Mouse (Mus musculus): ENCODE measurements around the gene Neurl1a. TPM values are rescaled to one million over a fixed set of nuclear protein-coding genes. Genes with fewer than 3 reads are reported as not detected.

Gene Neurl1a
- polyA plus RNA-seq, 1 experiment from 2014 or later: 4.0 TPM

- Histone ChIP-seq H3K9ac (ENCODE audit: low read length) (no peak overlapping the region), H3K27me3 (ENCODE audit: control insufficient read depth, insufficient read depth, low read depth, low read length) (no peaks in the 10 kb centered on the region), H3K4me1 (replicated peaks; ENCODE audit: control insufficient read depth, insufficient read depth, low read length) (no peaks in the 10 kb centered on the region), H3K4me3 (ENCODE audit: low read length) (no peak overlapping the region), H3K4me2 (ENCODE audit: low read depth, low read length) (no peak overlapping the region), H3K9me3 (ENCODE audit: control insufficient read depth, low read length) (no peaks in the 10 kb centered on the region), H3K36me3 (ENCODE audit: control insufficient read depth, insufficient read depth, low read length) (no peaks in the 10 kb centered on the region), H3K27ac (ENCODE audit: low read length) (no peak overlapping the region)
- ATAC-seq (ENCODE audit: low read depth): no peak
- 61% methylated on average over 7 of the region's 7 CpGs for WGBS
These were observed 62.3 kb downstream of the Neurl1a start for GRCm38 (mm10) chr19:47240957-47241356.

- Histone ChIP-seq H3K9me3 (ENCODE audit: control insufficient read depth, low read length) (no peaks in the 10 kb centered on the region), H3K36me3 (ENCODE audit: control insufficient read depth, insufficient read depth, low read length) (no peaks in the 10 kb centered on the region), H3K4me2 (ENCODE audit: low read depth, low read length) (no peak overlapping the region), H3K27ac (ENCODE audit: low read length) (no peak overlapping the region), H3K4me3 (ENCODE audit: low read length) (no peak overlapping the region), H3K9ac (ENCODE audit: low read length) (no peak overlapping the region), H3K4me1 (replicated peaks; ENCODE audit: control insufficient read depth, insufficient read depth, low read length) (no peaks in the 10 kb centered on the region), H3K27me3 (ENCODE audit: control insufficient read depth, insufficient read depth, low read depth, low read length) (no peaks in the 10 kb centered on the region)
- ATAC-seq (ENCODE audit: low read depth): no peak
- 57% methylated on average over 4 of the region's 4 CpGs for WGBS
These were observed 63.6 kb downstream of the Neurl1a start for GRCm38 (mm10) chr19:47242227-47242626.

- Histone ChIP-seq H3K36me3 (ENCODE audit: control insufficient read depth, insufficient read depth, low read length) (no peaks in the 10 kb centered on the region), H3K9ac (ENCODE audit: low read length) (no peak overlapping the region), H3K4me2 (ENCODE audit: low read depth, low read length) (no peak overlapping the region), H3K9me3 (ENCODE audit: control insufficient read depth, low read length) (no peaks in the 10 kb centered on the region), H3K27me3 (ENCODE audit: control insufficient read depth, insufficient read depth, low read depth, low read length) (no peaks in the 10 kb centered on the region), H3K27ac (ENCODE audit: low read length) (no peak overlapping the region), H3K4me1 (replicated peaks; ENCODE audit: control insufficient read depth, insufficient read depth, low read length) (peaks cover 6% of the 10 kb centered on the region; the same call in 1 of the 2 replicates), H3K4me3 (ENCODE audit: low read length) (no peak overlapping the region)
- WGBS: 69% methylated on average over 8 of the region's 8 CpGs
- no peak for ATAC-seq (ENCODE audit: low read depth)
These were observed 66.9 kb downstream of the Neurl1a start for GRCm38 (mm10) chr19:47245512-47245911.

DNA sequence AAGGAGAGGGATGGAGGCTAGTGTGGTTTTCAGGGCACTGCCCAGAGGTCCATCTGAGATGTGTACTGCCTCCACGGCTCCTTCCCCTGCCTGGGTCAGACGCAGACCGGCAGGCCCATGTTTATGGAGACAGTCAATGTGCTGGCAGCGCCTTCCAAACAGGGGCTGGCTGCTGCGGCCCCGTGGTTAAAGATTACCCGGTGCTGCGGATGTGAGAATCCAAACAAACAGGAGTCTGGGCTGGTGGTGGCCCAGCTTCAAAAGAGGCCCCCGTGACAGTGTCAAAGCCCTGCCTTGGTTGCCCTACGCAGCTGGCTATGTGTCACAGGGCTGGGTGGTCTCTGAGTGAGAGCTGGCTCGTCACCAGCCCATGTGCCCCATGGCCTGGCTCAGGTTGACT, 69.2 kb downstream of the Neurl1a start:
- peak; percentile 44 for ATAC-seq (ENCODE audit: low read depth)
- H3K4me3 ChIP-seq (ENCODE audit: low read length): no peak overlapping the region
- WGBS: 9% methylated on average over 11 of the region's 11 CpGs
- H3K9me3 ChIP-seq (ENCODE audit: control insufficient read depth, low read length): no peaks in the 10 kb centered on the region
- no peak overlapping the region for H3K4me2 ChIP-seq (ENCODE audit: low read depth, low read length)
- no peaks in the 10 kb centered on the region for H3K36me3 ChIP-seq (ENCODE audit: control insufficient read depth, insufficient read depth, low read length)
- peaks cover 6% of the 10 kb centered on the region; the same call in 1 of the 2 replicates for H3K4me1 ChIP-seq (replicated peaks; ENCODE audit: control insufficient read depth, insufficient read depth, low read length)
- H3K27me3 ChIP-seq (ENCODE audit: control insufficient read depth, insufficient read depth, low read depth, low read length): peaks cover 15% of the 10 kb centered on the region
- H3K9ac ChIP-seq (ENCODE audit: low read length): no peak overlapping the region
- no peak overlapping the region for H3K27ac ChIP-seq (ENCODE audit: low read length)

- Histone ChIP-seq H3K4me2 (ENCODE audit: low read depth, low read length) (no peak overlapping the region), H3K27me3 (ENCODE audit: control insufficient read depth, insufficient read depth, low read depth, low read length) (peaks cover 20% of the 10 kb centered on the region), H3K36me3 (ENCODE audit: control insufficient read depth, insufficient read depth, low read length) (no peaks in the 10 kb centered on the region), H3K4me1 (replicated peaks; ENCODE audit: control insufficient read depth, insufficient read depth, low read length) (peaks cover 11% of the 10 kb centered on the region), H3K27ac (ENCODE audit: low read length) (no peak overlapping the region), H3K9me3 (ENCODE audit: control insufficient read depth, low read length) (no peaks in the 10 kb centered on the region), H3K9ac (ENCODE audit: low read length) (no peak overlapping the region), H3K4me3 (ENCODE audit: low read length) (no peak overlapping the region)
- ATAC-seq (ENCODE audit: low read depth): no peak
- WGBS: 59% methylated on average over 7 of the region's 7 CpGs
These were observed 69.7 kb downstream of the Neurl1a start for GRCm38 (mm10) chr19:47248296-47248695.

DNA sequence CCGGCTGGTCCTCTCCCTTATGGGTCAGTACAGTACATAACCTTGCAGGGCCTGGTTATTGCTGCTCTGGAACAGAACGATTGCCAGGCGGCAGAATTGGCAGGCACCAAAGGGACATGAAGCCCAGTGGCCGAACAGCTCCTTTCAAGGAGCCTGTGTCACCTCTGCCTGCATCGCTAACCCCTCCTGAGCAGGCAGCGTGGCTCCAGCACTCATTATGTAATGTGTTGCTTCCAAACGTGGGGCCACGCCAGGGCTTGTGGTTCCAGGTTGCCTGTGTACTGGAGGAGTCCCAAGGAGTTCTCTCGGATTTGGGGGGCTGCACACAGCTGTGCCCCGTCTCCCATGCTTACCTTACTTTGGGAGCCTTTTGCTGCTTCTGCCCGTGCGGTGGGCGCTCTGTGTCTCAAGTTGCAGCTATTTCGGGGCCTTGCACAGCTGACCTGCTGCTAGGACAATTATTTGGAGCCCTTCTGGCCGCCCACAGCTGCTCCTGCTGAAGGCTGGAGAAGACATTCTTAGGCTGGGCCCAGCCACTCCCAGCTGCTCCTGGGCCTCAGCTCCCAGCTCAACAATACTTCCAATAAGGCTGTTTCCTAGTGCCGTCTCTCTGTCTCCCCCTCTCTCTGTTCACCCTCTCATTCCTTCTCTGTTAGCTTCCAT, 70.4 kb downstream of the Neurl1a start:
- H3K9ac ChIP-seq (ENCODE audit: low read length): no peak overlapping the region
- WGBS: 69% methylated on average over 16 of the region's 16 CpGs
- peaks cover 12% of the 10 kb centered on the region for H3K4me1 ChIP-seq (replicated peaks; ENCODE audit: control insufficient read depth, insufficient read depth, low read length)
- H3K4me2 ChIP-seq (ENCODE audit: low read depth, low read length): no peak overlapping the region
- no peak for ATAC-seq (ENCODE audit: low read depth)
- no peaks in the 10 kb centered on the region for H3K36me3 ChIP-seq (ENCODE audit: control insufficient read depth, insufficient read depth, low read length)
- no peak overlapping the region for H3K27ac ChIP-seq (ENCODE audit: low read length)
- peaks cover 27% of the 10 kb centered on the region for H3K27me3 ChIP-seq (ENCODE audit: control insufficient read depth, insufficient read depth, low read depth, low read length)
- no peak overlapping the region for H3K4me3 ChIP-seq (ENCODE audit: low read length)
- H3K9me3 ChIP-seq (ENCODE audit: control insufficient read depth, low read length): no peaks in the 10 kb centered on the region

GRCm38 (mm10) chr19:47250931-47251330, 72.3 kb downstream of the Neurl1a start:
- H3K27ac ChIP-seq (ENCODE audit: low read length): no peak overlapping the region
- peaks cover 12% of the 10 kb centered on the region for H3K4me1 ChIP-seq (replicated peaks; ENCODE audit: control insufficient read depth, insufficient read depth, low read length)
- no peak overlapping the region for H3K4me3 ChIP-seq (ENCODE audit: low read length)
- peaks cover 34% of the 10 kb centered on the region for H3K27me3 ChIP-seq (ENCODE audit: control insufficient read depth, insufficient read depth, low read depth, low read length)
- no peaks in the 10 kb centered on the region for H3K36me3 ChIP-seq (ENCODE audit: control insufficient read depth, insufficient read depth, low read length)
- WGBS: 77% methylated on average over 6 of the region's 6 CpGs
- no peak overlapping the region for H3K9ac ChIP-seq (ENCODE audit: low read length)
- H3K9me3 ChIP-seq (ENCODE audit: control insufficient read depth, low read length): no peaks in the 10 kb centered on the region
- ATAC-seq (ENCODE audit: low read depth): no peak
- no peak overlapping the region for H3K4me2 ChIP-seq (ENCODE audit: low read depth, low read length)

- peak; percentile 23; the same call in 1 of the 2 replicates for ATAC-seq (ENCODE audit: low read depth)
- Histone ChIP-seq H3K4me1 (replicated peaks; ENCODE audit: control insufficient read depth, insufficient read depth, low read length) (peaks cover 6% of the 10 kb centered on the region), H3K4me3 (ENCODE audit: low read length) (peak overlapping the region; percentile 44), H3K36me3 (ENCODE audit: control insufficient read depth, insufficient read depth, low read length) (no peaks in the 10 kb centered on the region), H3K4me2 (ENCODE audit: low read depth, low read length) (peak overlapping the region; percentile 64), H3K9ac (ENCODE audit: low read length) (peak overlapping the region; percentile 21; the same call in 1 of the 2 replicates), H3K27ac (ENCODE audit: low read length) (no peak overlapping the region), H3K9me3 (ENCODE audit: control insufficient read depth, low read length) (no peaks in the 10 kb centered on the region), H3K27me3 (ENCODE audit: control insufficient read depth, insufficient read depth, low read depth, low read length) (peaks cover 34% of the 10 kb centered on the region)
- WGBS: 4% methylated on average over 76 of the region's 90 CpGs
These were observed 74.5 kb downstream of the Neurl1a start for GRCm38 (mm10) chr19:47253053-47253628.

DNA sequence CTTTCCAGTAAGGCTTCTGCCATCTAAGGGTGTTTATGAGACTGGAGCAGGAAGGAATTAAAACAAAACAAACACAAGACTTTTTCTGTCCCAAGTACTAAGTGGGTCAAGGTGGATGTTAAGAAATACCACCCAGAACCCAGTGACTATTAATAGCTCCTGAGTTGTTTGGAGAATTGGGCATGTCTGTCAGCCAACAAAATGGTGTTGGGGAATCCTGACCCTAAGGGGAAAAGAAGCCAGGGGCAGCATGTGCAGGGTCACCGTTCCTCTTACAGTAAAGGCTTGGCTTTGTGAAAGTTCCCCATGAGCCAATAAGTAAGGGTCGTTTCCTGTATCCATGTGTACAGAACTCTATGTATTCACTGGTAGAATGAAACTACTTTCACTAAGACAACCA, 76.4 kb downstream of the Neurl1a start:
- no peak overlapping the region for H3K27ac ChIP-seq (ENCODE audit: low read length)
- no peak for ATAC-seq (ENCODE audit: low read depth)
- H3K4me2 ChIP-seq (ENCODE audit: low read depth, low read length): no peak overlapping the region
- no peak overlapping the region for H3K9ac ChIP-seq (ENCODE audit: low read length)
- peaks cover 34% of the 10 kb centered on the region for H3K27me3 ChIP-seq (ENCODE audit: control insufficient read depth, insufficient read depth, low read depth, low read length)
- no peaks in the 10 kb centered on the region for H3K9me3 ChIP-seq (ENCODE audit: control insufficient read depth, low read length)
- H3K4me1 ChIP-seq (replicated peaks; ENCODE audit: control insufficient read depth, insufficient read depth, low read length): peaks cover 6% of the 10 kb centered on the region
- H3K4me3 ChIP-seq (ENCODE audit: low read length): no peak overlapping the region
- no peaks in the 10 kb centered on the region for H3K36me3 ChIP-seq (ENCODE audit: control insufficient read depth, insufficient read depth, low read length)
- WGBS: 52% methylated on average over 2 of the region's 2 CpGs

Measured in lung, embryonic 16.5 days (tissue).